Mouse (Mus musculus): ENCODE measurements around the gene Asic2.

- TF ChIP-seq CTCF (conservative IDR thresholded peaks at IDR 0.05; ENCODE audit: insufficient read depth, insufficient read length, low read depth, low read length), result no peak
- no peak for TF ChIP-seq POLR2A (IDR thresholded peaks at IDR 0.05; ENCODE audit: low read depth, low read length)
These were observed 598.5 kb downstream of the Asic2 start for GRCm38 (mm10) chr11:81369497-81370425.
